Mouse (Mus musculus) bone marrow macrophage, adult 2 months (primary cell): Measurements from ENCODE around the gene 4930524B15Rik.

ENCODE experiments used
- CTCF ChIP-seq: IDR thresholded peaks from 2 replicates; pipeline ENCODE4 v1.5.1; 2012; ENCODE audit warnings: low read depth, mild to moderate bottlenecking, low read length, moderate library complexity
- POLR2A ChIP-seq: IDR thresholded peaks from 2 replicates; pipeline ENCODE4 v1.6.1; 2012; ENCODE audit warnings: mild to moderate bottlenecking, low read depth, low read length, borderline replicate concordance

- no peak for TF ChIP-seq CTCF
- no peak for TF ChIP-seq POLR2A
Measured at GRCm38 (mm10) chr11:32028605-32029004, 63.2 kb downstream of the 4930524B15Rik start.
